Mouse (Mus musculus): Measurements from ENCODE around the gene Upf1.

DNA sequence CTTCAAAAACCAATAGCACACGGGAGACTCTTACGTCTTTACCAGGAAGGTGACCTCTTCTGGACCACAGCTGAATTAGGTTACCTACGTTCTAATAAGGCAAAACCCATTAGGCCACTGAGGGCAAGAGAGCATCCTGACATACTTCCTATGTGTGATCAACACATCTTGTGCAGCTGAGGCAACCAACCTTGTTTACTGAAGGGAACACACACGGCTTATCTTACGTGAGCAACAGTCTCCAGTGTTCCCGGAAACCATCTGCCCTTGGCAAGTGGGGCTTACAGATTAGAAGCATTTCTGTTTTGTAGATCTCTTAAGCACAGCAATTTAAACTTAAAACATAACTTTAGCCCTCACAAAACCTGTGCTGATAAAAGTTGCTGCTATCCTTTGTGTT is 25.6 kb downstream of the Upf1 start:
- TF ChIP-seq CTCF (IDR thresholded peaks at IDR 0.05) (no peak), POLR2A (IDR thresholded peaks at IDR 0.05; ENCODE audit: insufficient read depth, low read depth, low read length) (no peak)

Measured in heart, adult 2 months (tissue).